Mouse (Mus musculus) heart, adult 2 months (tissue): ENCODE data around the gene Kctd2. TPM values are rescaled to one million over a fixed set of nuclear protein-coding genes. Genes with fewer than 3 reads are reported as not detected.

Source experiments
- DNase-seq, 2 experiments: peaks; one replicate each; pipeline ENCODE4 v3.0.0; 2021
- H3K27ac ChIP-seq: fragments of 200-600 bp; 2 replicates; pipeline ENCODE4 v1.8.1; 2022
- H3K27me3 ChIP-seq: fragments of 200-500 bp; 2 replicates; pipeline ENCODE4 v1.6.1; 2012; ENCODE audit warnings: mild to moderate bottlenecking, low read length, inconsistent platforms, mixed read lengths; ENCODE audit not compliant: control insufficient read depth, insufficient read depth
- H3K36me3 ChIP-seq: fragments of 200-500 bp; 2 replicates; pipeline ENCODE4 v1.6.1; 2012; ENCODE audit warnings: low read length, inconsistent platforms; ENCODE audit not compliant: control insufficient read depth, insufficient read depth
- H3K4me1 ChIP-seq: fragments of 200-500 bp; 2 replicates; pipeline ENCODE4 v1.6.1; 2011; ENCODE audit warnings: low read length; ENCODE audit not compliant: control insufficient read depth, insufficient read depth
- H3K4me3 ChIP-seq: fragments of 200-600 bp; 2 replicates; pipeline ENCODE4 v1.8.1; 2022
- H3K79me2 ChIP-seq: fragments of 200-500 bp; replicated peaks from 2 replicates; pipeline ENCODE4 v1.6.1; 2012; ENCODE audit warnings: mild to moderate bottlenecking, inconsistent platforms, low read length, moderate library complexity, mixed read lengths; ENCODE audit not compliant: control insufficient read depth, insufficient read depth
- H3K9ac ChIP-seq: fragments of 200-500 bp; 2 replicates; pipeline ENCODE4 v1.6.1; 2012; ENCODE audit warnings: low read depth, mild to moderate bottlenecking, control low read depth, inconsistent platforms, low read length, mixed read lengths
- CTCF ChIP-seq: fragments of 200-600 bp; IDR thresholded peaks from 2 replicates; pipeline ENCODE4 v1.8.1; 2022; ENCODE audit warnings: antibody characterized with exemption, mild to moderate bottlenecking, moderate library complexity
- EP300 ChIP-seq: fragments of 200-500 bp; IDR thresholded peaks from 2 replicates; pipeline ENCODE4 v1.6.1; 2011; ENCODE audit warnings: low read depth, low read length, control low read depth; ENCODE audit not compliant: insufficient read depth
- POLR2A ChIP-seq: fragments of 200-500 bp; IDR thresholded peaks from 2 replicates; pipeline ENCODE4 v1.6.1; 2011; ENCODE audit warnings: mild to moderate bottlenecking, low read depth, low read length, control low read depth; ENCODE audit not compliant: insufficient read depth
- WGBS: fragments of 180-500 bp; shearing (Covaris S2); methylation state at CpG from one replicate; pipeline ENCODE4 v1.1.7; 2018; 5-methylcytosine and 5-hydroxymethylcytosine counted together
- intact Hi-C: fragments of 180-260 bp; cut with DNase I; formaldehyde crosslinking; loops from one replicate; pipeline ENCODE4 v1.15.1; 2025
- polyA plus RNA-seq: library from polyadenylated mRNA; depleted of rRNA; stranded (reverse); fragments of >200 nt; gene quantifications from 2 replicates; pipeline ENCODE4 v1.2.3, GENCODE M21; 2012
- total RNA-seq, 2 experiments: library from RNA; stranded (reverse); gene quantifications; 2 replicates each; pipeline ENCODE4 v1.2.3; 2021

The Kctd2 gene
- total and polyA plus RNA-seq, 3 experiments: 22.9 to 30.0 (median 26.6) TPM

DNA sequence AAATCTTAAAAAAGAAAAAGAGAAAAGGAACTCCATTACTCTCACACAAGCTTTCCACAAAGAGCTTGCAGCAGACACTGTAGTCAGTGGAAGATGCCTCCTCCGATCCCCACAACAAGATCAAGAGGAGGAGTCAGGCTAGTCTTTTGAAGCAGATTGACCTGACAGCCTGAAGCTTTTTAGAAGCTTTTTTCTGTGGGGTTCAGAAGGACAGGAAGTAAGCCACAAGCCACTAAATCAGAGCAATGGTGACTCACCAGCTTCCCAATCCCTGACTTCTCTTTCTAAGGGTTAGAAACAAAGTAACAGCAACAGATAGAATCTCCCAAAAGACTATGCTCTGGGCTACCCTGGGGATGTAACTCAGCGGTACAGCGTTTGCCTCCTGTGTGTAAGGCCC lies 19.4 kb downstream of the Kctd2 start:
- no peak for DNase-seq
- WGBS: 65% methylated on average over 3 of the region's 3 CpGs
- no peaks in the 10 kb centered on the region for H3K36me3 ChIP-seq
- no peaks in the 10 kb centered on the region for H3K79me2 ChIP-seq
- intact Hi-C loops: no loop called here
- no peaks in the 10 kb centered on the region for H3K27me3 ChIP-seq
- H3K9ac ChIP-seq: no peak overlapping the region
- H3K4me1 ChIP-seq: peaks cover 2% of the 10 kb centered on the region
- H3K4me3 ChIP-seq: no peak overlapping the region
- no peak overlapping the region for H3K27ac ChIP-seq
- TF ChIP-seq POLR2A (no peak), CTCF (no peak), EP300 (no peak)

DNA sequence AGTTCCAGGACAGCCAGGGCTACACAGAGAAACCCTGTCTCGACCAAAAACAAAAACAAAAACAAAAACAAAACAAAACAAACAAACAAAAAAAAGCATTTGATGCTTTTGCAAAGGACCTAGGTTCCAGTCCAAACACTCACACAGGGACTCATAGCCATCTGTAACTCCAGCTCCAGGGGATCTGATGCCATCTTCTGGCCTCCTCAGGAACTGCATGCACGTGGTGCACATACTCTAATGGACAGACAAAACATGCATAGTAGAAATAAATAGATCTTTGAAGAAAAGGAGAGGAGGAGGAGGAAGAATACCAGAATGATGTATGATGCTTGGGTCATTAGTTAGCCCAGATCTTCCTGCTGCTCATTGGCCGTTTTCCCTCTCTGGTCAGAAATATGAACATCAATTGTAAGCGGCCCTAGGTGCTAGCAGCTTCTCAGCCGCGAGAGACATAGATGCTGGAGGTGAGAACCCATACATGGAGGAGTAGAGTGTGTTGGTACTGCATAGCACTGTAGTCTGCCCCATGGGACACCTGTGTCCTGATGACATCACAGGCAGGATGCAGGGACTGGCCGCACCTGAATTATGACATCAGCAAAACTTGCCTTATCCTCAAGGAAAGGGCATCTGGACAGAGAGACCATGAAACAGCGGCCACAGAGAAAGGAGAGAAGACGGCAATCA lies 20.1 kb downstream of the Kctd2 start, which contains the start of gene Trim80:
Trim80 (plus strand) TSS at position 640 of the 690 bp plus-strand sequence.
- Histone ChIP-seq H3K36me3 (no peaks in the 10 kb centered on the region), H3K9ac (no peak within 1 kb of the TSS), H3K4me3 (no peak within 1 kb of the TSS), H3K4me1 (peaks cover 2% of the 10 kb centered on the region), H3K79me2 (no peaks in the 10 kb centered on the region), H3K27ac (no peak within 1 kb of the TSS), H3K27me3 (no peaks in the 10 kb centered on the region)
- no peak for TF ChIP-seq POLR2A
- no peak for TF ChIP-seq EP300
- peak; percentile 20; the same call in 1 of the 2 replicates for TF ChIP-seq CTCF
- 95% methylated on average over 9 of the region's 9 CpGs for WGBS
- DNase-seq: no peak
- intact Hi-C loops: no loop called here

DNA sequence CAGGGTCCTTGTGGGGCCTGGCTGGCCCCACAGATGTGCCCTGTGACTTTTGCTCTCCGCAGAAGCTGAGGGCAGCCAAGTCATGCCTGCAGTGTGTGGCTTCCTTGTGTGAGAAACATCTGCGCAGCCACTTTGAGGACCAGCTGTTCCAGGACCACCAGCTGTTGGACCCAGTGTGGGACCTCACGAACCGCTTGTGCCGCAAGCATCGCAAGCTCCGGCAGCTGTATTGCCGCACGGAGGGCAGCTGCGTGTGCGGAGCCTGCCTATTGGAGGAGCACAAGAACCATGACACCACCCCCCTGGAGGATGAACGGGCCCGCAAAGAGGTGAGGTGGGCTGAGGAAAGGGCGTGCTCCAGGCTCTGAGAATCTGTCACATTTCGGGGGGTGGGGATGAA lies 21.5 kb downstream of the Kctd2 start:
- TF ChIP-seq CTCF: no peak
- no peak for TF ChIP-seq EP300
- no peak for TF ChIP-seq POLR2A
- intact Hi-C loops: no loop called here
- Histone ChIP-seq H3K27me3 (no peaks in the 10 kb centered on the region), H3K4me1 (no peaks in the 10 kb centered on the region), H3K27ac (no peak overlapping the region), H3K79me2 (no peaks in the 10 kb centered on the region), H3K4me3 (no peak overlapping the region), H3K36me3 (no peaks in the 10 kb centered on the region), H3K9ac (no peak overlapping the region)
- DNase-seq: no peak
- 65% methylated on average over 15 of the region's 15 CpGs for WGBS

DNA sequence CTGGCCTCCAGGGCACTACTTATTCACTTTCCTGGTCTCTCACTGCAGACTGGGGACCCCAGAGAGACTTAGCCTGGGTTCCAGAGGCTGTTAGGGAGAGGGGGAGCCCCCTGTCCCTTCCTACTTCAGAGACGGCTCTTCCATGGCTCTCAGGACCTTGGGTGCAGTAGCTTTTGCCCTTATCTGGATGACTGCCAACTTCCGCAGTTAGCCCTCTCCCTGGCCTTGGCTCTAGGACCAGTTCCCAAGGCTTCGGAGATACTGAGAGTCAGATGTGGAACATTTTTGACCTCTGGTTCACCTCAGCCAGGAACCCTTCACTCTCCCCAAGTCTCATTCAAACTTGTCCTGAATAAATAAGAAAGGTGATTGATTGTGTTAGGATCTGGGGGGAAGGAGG lies 27.0 kb downstream of the Kctd2 start:
- H3K4me1 ChIP-seq: peaks cover 5% of the 10 kb centered on the region; the same call in 1 of the 2 replicates
- WGBS: 11% methylated on average over 3 of the region's 3 CpGs
- no peaks in the 10 kb centered on the region for H3K36me3 ChIP-seq
- 0 out of 2 replicates have a peak overlapping the region, but pooled peaks have one; percentile 26 for H3K9ac ChIP-seq
- no peaks in the 10 kb centered on the region for H3K79me2 ChIP-seq
- intact Hi-C loops: no loop called here
- no peak overlapping the region; the same call in 1 of the 2 replicates for H3K27ac ChIP-seq
- DNase-seq: no peak
- no peaks in the 10 kb centered on the region for H3K27me3 ChIP-seq
- TF ChIP-seq CTCF (no peak), EP300 (no peak), POLR2A (no peak)
- H3K4me3 ChIP-seq: no peak overlapping the region

DNA sequence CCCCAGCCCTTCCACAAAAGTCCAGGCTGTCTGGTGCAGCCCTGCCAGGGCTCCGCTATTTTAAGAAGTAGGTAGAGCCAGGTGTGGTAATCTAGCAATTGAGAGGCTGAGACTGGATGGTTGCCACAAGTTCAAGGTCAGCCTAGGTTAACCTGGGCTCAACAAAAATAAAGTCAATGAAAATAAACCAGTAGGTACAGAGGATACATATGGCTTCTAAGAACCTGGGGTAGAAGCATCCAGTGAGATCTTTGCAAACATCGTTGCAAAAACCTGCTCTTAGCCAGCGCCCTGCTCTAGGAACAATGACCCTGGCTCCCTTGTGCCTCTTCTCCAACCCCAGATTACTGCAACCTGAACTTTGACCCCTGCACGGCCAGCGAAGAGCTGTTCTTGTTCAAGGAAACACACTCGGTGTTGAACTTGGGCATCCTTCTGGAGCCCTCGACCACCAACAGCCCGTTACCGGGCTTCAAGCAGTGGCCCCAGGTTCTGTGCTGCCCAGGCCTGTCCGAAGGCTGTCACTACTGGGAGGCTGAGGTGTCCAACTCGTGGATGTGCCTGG lies 27.5 kb downstream of the Kctd2 start:
- TF ChIP-seq POLR2A (no peak), EP300 (no peak), CTCF (no peak)
- Histone ChIP-seq H3K36me3 (no peaks in the 10 kb centered on the region), H3K79me2 (no peaks in the 10 kb centered on the region), H3K4me1 (peaks cover 5% of the 10 kb centered on the region; the same call in 1 of the 2 replicates), H3K27me3 (no peaks in the 10 kb centered on the region), H3K4me3 (no peak overlapping the region), H3K9ac (no peak overlapping the region), H3K27ac (no peak overlapping the region)
- DNase-seq: no peak
- WGBS: 79% methylated on average over 11 of the region's 11 CpGs
- intact Hi-C loops: no loop called here

DNA sequence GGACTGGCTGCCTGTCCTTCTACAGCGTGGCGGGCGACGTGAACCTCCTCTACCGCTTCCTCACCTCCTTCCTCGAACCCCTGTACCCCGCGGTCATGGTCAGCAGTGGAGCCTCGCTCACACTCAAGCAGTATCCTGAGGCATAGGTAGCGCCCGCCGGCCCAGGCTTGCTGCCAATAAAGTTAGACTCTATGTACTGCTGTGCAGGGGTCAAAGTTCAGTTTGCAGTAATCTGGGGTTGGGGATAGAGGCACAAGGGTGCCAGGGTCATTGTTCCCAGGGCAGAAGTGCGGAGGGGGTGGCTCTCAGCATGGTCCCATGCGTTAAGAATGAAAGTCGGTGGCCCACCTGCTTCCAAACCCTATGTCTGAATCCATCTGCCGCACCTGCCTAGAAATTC lies 28.1 kb downstream of the Kctd2 start:
- Histone ChIP-seq H3K4me1 (peaks cover 5% of the 10 kb centered on the region; the same call in 1 of the 2 replicates), H3K79me2 (no peaks in the 10 kb centered on the region), H3K27me3 (no peaks in the 10 kb centered on the region), H3K36me3 (no peaks in the 10 kb centered on the region), H3K4me3 (no peak overlapping the region), H3K27ac (no peak overlapping the region), H3K9ac (no peak overlapping the region)
- 90% methylated on average over 16 of the region's 16 CpGs for WGBS
- TF ChIP-seq EP300 (no peak), POLR2A (no peak), CTCF (no peak)
- intact Hi-C loops: no loop called here
- no peak for DNase-seq
